Mouse (Mus musculus): Measurements from ENCODE around the gene Nsmce4a. TPM values are rescaled to one million over a fixed set of nuclear protein-coding genes. Genes with fewer than 3 reads are reported as not detected.
A peak's percentile ranks its signal among the peaks of the same experiment; 100 is the strongest.

Gene Nsmce4a
- polyA plus RNA-seq (2012; rRNA removed): 39.8 and 44.4 TPM in 2 replicates

DNA sequence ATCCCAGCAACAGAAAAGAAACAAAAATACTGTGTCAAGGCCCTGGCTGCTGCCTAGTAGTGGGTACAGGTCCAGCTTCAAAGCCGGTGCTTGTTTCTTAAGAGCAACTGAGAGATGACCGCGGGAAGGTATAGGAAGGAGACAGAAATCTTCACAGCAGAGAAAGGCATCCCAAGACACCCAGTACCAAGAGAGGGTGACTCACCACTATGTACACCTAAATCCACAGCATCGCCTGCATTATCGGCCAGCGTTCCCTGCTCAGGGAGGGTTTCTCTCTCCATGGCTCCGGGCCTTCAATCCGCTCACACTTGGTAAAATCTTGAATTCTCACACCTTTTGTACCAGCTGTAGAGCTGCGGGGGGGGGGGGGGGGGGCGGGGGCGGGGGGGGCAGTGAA, at the start of gene Nsmce4a:
Gene Nsmce4a (minus strand): TSS at position 298 of the 400 bp plus-strand sequence.
- 70% methylated on average over 11 of the region's 11 CpGs for WGBS
- Histone ChIP-seq H3K4me1 (ENCODE audit: control insufficient read depth, insufficient read depth, low read length) (peaks cover 32% of the 10 kb centered on the region), H3K27ac (ENCODE audit: insufficient read depth, low read depth, low read length) (no peak within 1 kb of the TSS), H3K4me3 (ENCODE audit: insufficient read depth, low read depth, low read length) (no peak within 1 kb of the TSS), H3K36me3 (ENCODE audit: control insufficient read depth, insufficient read depth, low read length) (no peaks in the 10 kb centered on the region), H3K27me3 (replicated peaks; ENCODE audit: control insufficient read depth, insufficient read depth, low read length) (no peaks in the 10 kb centered on the region)
- DNase-seq: no peak
- TF ChIP-seq CTCF (conservative IDR thresholded peaks at IDR 0.05; ENCODE audit: insufficient read depth, insufficient read length, low read depth, low read length) (no peak), POLR2A (IDR thresholded peaks at IDR 0.05; ENCODE audit: low read depth, low read length) (no peak)

DNA sequence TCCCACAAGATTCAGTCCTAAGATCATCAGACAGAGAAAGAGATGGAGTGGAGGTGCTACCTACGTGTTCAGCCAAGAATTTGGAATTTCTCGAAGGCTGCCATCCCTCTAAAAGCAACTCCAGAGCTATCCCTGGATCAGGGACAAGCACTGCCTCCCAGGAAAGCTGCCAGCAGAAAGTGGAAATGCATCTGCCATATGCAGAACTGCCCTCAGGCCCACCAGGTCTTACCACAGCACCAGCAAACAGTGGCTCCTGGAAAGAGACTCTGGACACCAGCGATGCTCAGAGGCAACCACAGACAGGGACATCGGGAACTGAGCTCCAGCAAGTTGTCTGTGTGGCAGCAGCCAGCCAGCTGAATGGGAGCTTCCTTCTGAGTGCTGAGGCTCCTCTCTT, 49.4 kb upstream of the Nsmce4a start:
- no peak for DNase-seq
- no peak for TF ChIP-seq POLR2A (IDR thresholded peaks at IDR 0.05; ENCODE audit: low read depth, low read length)
- no peak for TF ChIP-seq CTCF (conservative IDR thresholded peaks at IDR 0.05; ENCODE audit: insufficient read depth, insufficient read length, low read depth, low read length)
- no peaks in the 10 kb centered on the region for H3K36me3 ChIP-seq (ENCODE audit: control insufficient read depth, insufficient read depth, low read length)
- H3K4me3 ChIP-seq (ENCODE audit: insufficient read depth, low read depth, low read length): no peak overlapping the region
- 83% methylated on average over 4 of the region's 4 CpGs for WGBS
- no peak overlapping the region for H3K27ac ChIP-seq (ENCODE audit: insufficient read depth, low read depth, low read length)
- H3K4me1 ChIP-seq (ENCODE audit: control insufficient read depth, insufficient read depth, low read length): peaks cover 13% of the 10 kb centered on the region; the same call in 1 of the 2 replicates
- no peaks in the 10 kb centered on the region for H3K27me3 ChIP-seq (replicated peaks; ENCODE audit: control insufficient read depth, insufficient read depth, low read length)

DNA sequence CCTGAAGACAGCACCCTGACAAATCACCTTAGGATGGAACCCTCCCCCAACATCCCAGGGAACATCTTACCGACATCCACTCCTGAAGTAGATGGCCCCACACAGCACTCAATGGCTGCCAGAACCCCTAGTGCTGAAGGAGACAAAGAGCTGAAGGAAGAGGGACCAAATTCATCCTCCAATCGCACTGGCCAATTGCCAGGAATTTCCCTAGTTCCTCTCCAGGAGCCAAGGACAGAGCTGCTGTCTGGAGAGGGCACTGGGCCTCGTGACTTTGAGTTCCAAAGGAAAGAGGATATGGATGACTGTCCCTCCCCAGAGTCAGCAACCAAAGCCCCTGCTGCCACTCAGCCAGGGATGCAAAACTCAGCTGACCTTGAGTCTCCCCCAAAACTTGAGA, 49.0 kb upstream of the Nsmce4a start:
- TF ChIP-seq POLR2A (IDR thresholded peaks at IDR 0.05; ENCODE audit: low read depth, low read length): no peak
- TF ChIP-seq CTCF (conservative IDR thresholded peaks at IDR 0.05; ENCODE audit: insufficient read depth, insufficient read length, low read depth, low read length): no peak
- Histone ChIP-seq H3K4me3 (ENCODE audit: insufficient read depth, low read depth, low read length) (no peak overlapping the region), H3K36me3 (ENCODE audit: control insufficient read depth, insufficient read depth, low read length) (no peaks in the 10 kb centered on the region), H3K27me3 (replicated peaks; ENCODE audit: control insufficient read depth, insufficient read depth, low read length) (no peaks in the 10 kb centered on the region), H3K4me1 (ENCODE audit: control insufficient read depth, insufficient read depth, low read length) (peaks cover 13% of the 10 kb centered on the region; the same call in 1 of the 2 replicates), H3K27ac (ENCODE audit: insufficient read depth, low read depth, low read length) (no peak overlapping the region)
- WGBS: 53% methylated on average over 3 of the region's 3 CpGs
- DNase-seq: peak; percentile 60

DNA sequence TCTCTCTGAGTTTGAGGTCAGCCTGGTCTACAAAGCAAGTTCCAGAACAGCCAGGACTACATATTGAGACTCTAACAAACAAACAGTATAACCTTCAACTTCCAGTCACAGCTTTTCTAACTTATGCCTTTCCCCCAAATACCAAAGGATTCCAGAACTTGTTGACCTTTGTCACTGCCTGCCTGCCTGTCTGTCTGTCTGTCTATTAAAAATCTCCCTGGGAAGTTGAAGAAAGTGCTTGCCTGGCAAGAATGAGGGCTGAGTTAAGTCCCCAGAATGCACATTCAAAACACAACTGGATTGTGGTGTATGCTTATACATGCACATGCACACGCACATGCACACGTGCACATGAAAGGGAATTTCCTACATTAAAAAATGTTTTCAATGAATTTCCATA, 48.1 kb upstream of the Nsmce4a start:
- H3K27me3 ChIP-seq (replicated peaks; ENCODE audit: control insufficient read depth, insufficient read depth, low read length): no peaks in the 10 kb centered on the region
- TF ChIP-seq POLR2A (IDR thresholded peaks at IDR 0.05; ENCODE audit: low read depth, low read length): no peak
- TF ChIP-seq CTCF (conservative IDR thresholded peaks at IDR 0.05; ENCODE audit: insufficient read depth, insufficient read length, low read depth, low read length): no peak
- H3K36me3 ChIP-seq (ENCODE audit: control insufficient read depth, insufficient read depth, low read length): no peaks in the 10 kb centered on the region
- WGBS: 76% methylated on average over 2 of the region's 2 CpGs
- H3K4me1 ChIP-seq (ENCODE audit: control insufficient read depth, insufficient read depth, low read length): peaks cover 13% of the 10 kb centered on the region; the same call in 1 of the 2 replicates
- H3K27ac ChIP-seq (ENCODE audit: insufficient read depth, low read depth, low read length): peak overlapping the region; percentile 75; the same call in 1 of the 2 replicates
- H3K4me3 ChIP-seq (ENCODE audit: insufficient read depth, low read depth, low read length): no peak overlapping the region
- peak; percentile 50 for DNase-seq

DNA sequence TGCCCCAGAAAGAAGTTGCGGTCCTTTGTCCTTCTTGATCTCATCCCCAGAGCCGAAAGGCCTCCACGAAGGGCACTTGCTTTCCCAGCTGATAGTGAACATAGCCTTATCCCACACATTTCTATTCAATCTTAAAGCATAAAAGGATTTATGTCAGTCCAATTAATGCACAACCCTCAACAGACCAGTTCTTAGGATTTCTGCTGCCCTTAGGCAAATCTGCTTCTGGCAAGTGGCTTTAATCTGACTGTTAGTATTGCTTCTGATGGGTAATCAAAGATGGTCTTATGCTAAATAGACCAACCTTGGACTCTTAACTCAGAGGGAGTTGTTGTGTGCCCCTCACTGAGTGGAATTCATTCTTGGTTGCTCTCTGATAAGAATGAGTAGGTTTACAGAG, 44.7 kb upstream of the Nsmce4a start:
- H3K4me3 ChIP-seq (ENCODE audit: insufficient read depth, low read depth, low read length): no peak overlapping the region
- H3K36me3 ChIP-seq (ENCODE audit: control insufficient read depth, insufficient read depth, low read length): no peaks in the 10 kb centered on the region
- TF ChIP-seq CTCF (conservative IDR thresholded peaks at IDR 0.05; ENCODE audit: insufficient read depth, insufficient read length, low read depth, low read length) (no peak), POLR2A (IDR thresholded peaks at IDR 0.05; ENCODE audit: low read depth, low read length) (no peak)
- peaks cover 13% of the 10 kb centered on the region; the same call in 1 of the 2 replicates for H3K4me1 ChIP-seq (ENCODE audit: control insufficient read depth, insufficient read depth, low read length)
- no peak for DNase-seq
- no peaks in the 10 kb centered on the region for H3K27me3 ChIP-seq (replicated peaks; ENCODE audit: control insufficient read depth, insufficient read depth, low read length)
- WGBS: 91% methylated on average over 3 of the region's 3 CpGs
- H3K27ac ChIP-seq (ENCODE audit: insufficient read depth, low read depth, low read length): no peak overlapping the region

DNA sequence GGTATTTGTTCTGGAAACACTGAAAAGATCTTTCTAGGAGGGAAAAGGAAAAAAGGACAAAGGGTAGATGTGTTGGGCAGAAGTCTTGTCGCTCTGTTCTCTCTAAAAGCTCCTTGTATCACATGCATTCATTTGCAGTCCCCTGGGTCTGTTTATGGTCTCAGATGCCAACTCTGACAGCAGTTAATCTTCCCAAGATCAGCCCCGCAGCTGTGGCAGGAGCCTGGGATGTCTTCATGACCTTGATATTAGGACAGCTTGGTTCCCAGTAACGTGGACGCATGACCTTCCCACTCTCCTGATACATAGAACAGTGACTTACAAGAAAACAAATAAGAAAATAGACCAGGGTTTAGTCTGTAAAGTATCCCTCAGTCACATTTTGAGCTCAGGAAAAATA, 41.1 kb upstream of the Nsmce4a start:
- Histone ChIP-seq H3K4me3 (ENCODE audit: insufficient read depth, low read depth, low read length) (no peak overlapping the region), H3K36me3 (ENCODE audit: control insufficient read depth, insufficient read depth, low read length) (no peaks in the 10 kb centered on the region), H3K4me1 (ENCODE audit: control insufficient read depth, insufficient read depth, low read length) (no peaks in the 10 kb centered on the region; the same call in 1 of the 2 replicates), H3K27ac (ENCODE audit: insufficient read depth, low read depth, low read length) (0 out of 2 replicates have a peak overlapping the region, but pooled peaks have one; percentile 51), H3K27me3 (replicated peaks; ENCODE audit: control insufficient read depth, insufficient read depth, low read length) (no peaks in the 10 kb centered on the region)
- WGBS: 57% methylated on average over 4 of the region's 4 CpGs
- TF ChIP-seq POLR2A (IDR thresholded peaks at IDR 0.05; ENCODE audit: low read depth, low read length) (no peak), CTCF (conservative IDR thresholded peaks at IDR 0.05; ENCODE audit: insufficient read depth, insufficient read length, low read depth, low read length) (no peak)
- no peak for DNase-seq

DNA sequence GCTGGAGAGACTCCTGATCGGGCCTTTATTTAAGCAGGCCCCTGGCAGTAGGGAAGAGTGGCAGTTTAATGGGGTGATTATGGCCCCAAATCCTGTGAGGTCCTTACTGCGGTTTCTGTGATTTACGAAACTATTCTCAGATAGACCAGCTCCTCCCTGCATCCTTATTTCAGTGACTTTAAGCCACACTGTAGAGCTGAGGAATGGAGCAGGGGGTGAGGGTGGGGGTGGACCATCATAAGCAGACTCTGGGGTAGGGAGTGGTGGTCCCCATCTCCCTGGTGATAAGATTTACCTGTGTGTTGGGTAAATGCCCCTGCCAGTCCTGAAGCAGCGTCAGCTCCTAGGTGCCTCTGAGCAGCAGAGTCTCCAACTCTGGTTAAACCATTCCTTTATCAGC, 34.0 kb upstream of the Nsmce4a start:
- H3K4me1 ChIP-seq (ENCODE audit: control insufficient read depth, insufficient read depth, low read length): peaks cover 19% of the 10 kb centered on the region
- no peak for DNase-seq
- no peaks in the 10 kb centered on the region; the same call in 1 of the 2 replicates for H3K36me3 ChIP-seq (ENCODE audit: control insufficient read depth, insufficient read depth, low read length)
- H3K27ac ChIP-seq (ENCODE audit: insufficient read depth, low read depth, low read length): no peak overlapping the region
- H3K4me3 ChIP-seq (ENCODE audit: insufficient read depth, low read depth, low read length): no peak overlapping the region
- no peak for TF ChIP-seq CTCF (conservative IDR thresholded peaks at IDR 0.05; ENCODE audit: insufficient read depth, insufficient read length, low read depth, low read length)
- WGBS: 64% methylated on average over 4 of the region's 4 CpGs
- H3K27me3 ChIP-seq (replicated peaks; ENCODE audit: control insufficient read depth, insufficient read depth, low read length): no peaks in the 10 kb centered on the region

Data from kidney, adult 2 months (tissue).